Mouse (Mus musculus) bone marrow, adult 2 months (tissue): Measurements from ENCODE around the gene Zfp46. TPM values are rescaled to one million over a fixed set of nuclear protein-coding genes. Genes with fewer than 3 reads are reported as not detected.
A peak's percentile ranks its signal among the peaks of the same experiment; 100 is the strongest.

ENCODE experiments used
- H3K27ac ChIP-seq: fragments of 200-500 bp; 2 replicates; pipeline ENCODE4 v1.5.1; 2012; ENCODE audit warnings: low read depth, mild to moderate bottlenecking, control low read depth, inconsistent platforms, low read length; ENCODE audit not compliant: control insufficient read depth, poor library complexity, insufficient read depth
- H3K4me1 ChIP-seq: fragments of 200-500 bp; 2 replicates; pipeline ENCODE4 v1.6.1; 2011; ENCODE audit warnings: low read length; ENCODE audit not compliant: control insufficient read depth, insufficient read depth
- H3K4me3 ChIP-seq: fragments of 200-500 bp; replicated peaks from 2 replicates; pipeline ENCODE3; 2011; ENCODE audit warnings: mild to moderate bottlenecking, low read depth, low read length, control low read depth; ENCODE audit not compliant: control insufficient read depth
- CTCF ChIP-seq: fragments of 200-500 bp; IDR thresholded peaks from 2 replicates; pipeline ENCODE4 v1.5.1; 2011; ENCODE audit warnings: low read length, control low read depth; ENCODE audit not compliant: control insufficient read depth, insufficient read depth
- POLR2A ChIP-seq: fragments of 200-500 bp; IDR thresholded peaks from 2 replicates; pipeline ENCODE4 v1.6.1; 2011; ENCODE audit warnings: low read depth, mild to moderate bottlenecking, control low read depth, low read length, borderline replicate concordance; ENCODE audit not compliant: control insufficient read depth
- WGBS: fragments of 180-500 bp; shearing (Covaris S2); methylation state at CpG from one replicate; pipeline ENCODE4 v1.1.7; 2018; 5-methylcytosine and 5-hydroxymethylcytosine counted together
- polyA plus RNA-seq: library from polyadenylated mRNA; stranded (reverse); fragments of >200 nt; gene quantifications from 2 replicates; pipeline ENCODE4 v1.2.4, GENCODE M21; 2011; ENCODE audit warnings: low replicate concordance; ENCODE audit not compliant: missing spikeins, insufficient read depth, insufficient read length

Zfp46 gene
- polyA plus RNA-seq, 1 experiment: 3.8 TPM

- TF ChIP-seq CTCF: no peak
- no peak for TF ChIP-seq POLR2A
- WGBS: 46% methylated on average over 10 of the region's 10 CpGs
- no peak overlapping the region for H3K27ac ChIP-seq
- no peaks in the 10 kb centered on the region for H3K4me1 ChIP-seq
- no peak overlapping the region for H3K4me3 ChIP-seq
Observed at GRCm38 (mm10) chr4:136256696-136257095, 27.8 kb upstream of the Zfp46 start.

DNA sequence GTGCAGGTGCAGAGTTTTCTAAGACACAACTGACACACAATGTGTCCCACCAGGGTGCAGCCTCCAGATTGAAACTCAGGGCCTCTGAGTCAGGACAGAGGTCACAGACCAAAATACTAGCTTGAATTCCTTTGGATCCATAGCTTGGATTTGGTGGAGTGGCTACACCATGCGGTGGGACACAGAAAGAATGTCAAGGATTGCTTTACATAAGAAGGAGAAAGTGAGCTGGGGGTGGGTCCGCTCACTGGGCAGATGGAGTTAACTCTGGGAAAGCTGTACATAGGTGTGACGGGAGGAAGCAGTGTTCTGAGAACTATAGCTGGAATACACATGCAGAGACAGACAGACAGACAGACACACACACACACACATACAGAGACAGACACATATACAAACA lies 24.6 kb upstream of the Zfp46 start:
- no peak overlapping the region for H3K27ac ChIP-seq
- 65% methylated on average over 3 of the region's 3 CpGs for WGBS
- TF ChIP-seq POLR2A (no peak), CTCF (no peak)

DNA sequence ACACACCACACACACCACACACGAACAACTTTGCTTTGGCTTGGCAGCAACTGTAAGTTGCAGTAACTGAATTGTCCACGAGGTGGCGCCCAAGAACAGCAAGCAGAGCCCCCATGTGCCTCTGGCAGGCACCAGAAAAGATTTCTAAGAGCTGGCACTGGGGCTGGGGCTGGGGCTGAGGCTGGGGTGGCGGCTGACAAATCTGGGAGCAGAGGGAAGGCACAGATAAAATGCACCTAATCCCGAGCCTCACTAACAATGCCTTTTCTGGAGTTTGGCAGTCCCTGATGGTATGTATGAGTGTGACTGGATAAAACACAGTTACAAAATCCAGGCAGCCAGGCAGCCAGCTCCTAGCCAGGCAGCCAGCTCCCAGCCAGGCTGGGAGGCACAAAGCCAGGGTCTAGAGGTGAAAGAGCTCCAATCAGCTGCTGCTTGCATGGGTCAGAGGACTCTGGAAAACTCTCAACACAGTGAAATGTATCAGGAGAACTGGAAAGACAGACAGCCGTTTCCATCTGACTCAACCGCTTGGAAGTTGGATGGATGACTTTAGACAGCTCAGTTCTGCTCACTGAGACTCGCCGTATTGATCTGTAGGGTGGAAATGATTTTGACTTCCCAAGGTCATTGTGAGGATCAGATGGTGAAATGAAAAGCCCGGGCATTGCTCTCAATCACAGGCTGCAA lies 23.8 kb upstream of the Zfp46 start:
- no peaks in the 10 kb centered on the region; the same call in 1 of the 2 replicates for H3K4me1 ChIP-seq
- no peak overlapping the region for H3K4me3 ChIP-seq
- WGBS: 43% methylated on average over 10 of the region's 10 CpGs
- no peak overlapping the region for H3K27ac ChIP-seq
- TF ChIP-seq POLR2A (no peak), CTCF (peak; percentile 88)

More for the DNA sequence above, 24.6 kb upstream of the Zfp46 start:
- no peak overlapping the region for H3K4me3 ChIP-seq
- no peaks in the 10 kb centered on the region; the same call in 1 of the 2 replicates for H3K4me1 ChIP-seq

GRCm38 (mm10) chr4:136261912-136262311 lies 22.6 kb upstream of the Zfp46 start:
- H3K4me3 ChIP-seq: no peak overlapping the region
- H3K27ac ChIP-seq: no peak overlapping the region
- WGBS: 56% methylated on average over 10 of the region's 10 CpGs
- peaks cover under 1% of the 10 kb centered on the region; the same call in 1 of the 2 replicates for H3K4me1 ChIP-seq
- TF ChIP-seq POLR2A (no peak), CTCF (no peak)

DNA sequence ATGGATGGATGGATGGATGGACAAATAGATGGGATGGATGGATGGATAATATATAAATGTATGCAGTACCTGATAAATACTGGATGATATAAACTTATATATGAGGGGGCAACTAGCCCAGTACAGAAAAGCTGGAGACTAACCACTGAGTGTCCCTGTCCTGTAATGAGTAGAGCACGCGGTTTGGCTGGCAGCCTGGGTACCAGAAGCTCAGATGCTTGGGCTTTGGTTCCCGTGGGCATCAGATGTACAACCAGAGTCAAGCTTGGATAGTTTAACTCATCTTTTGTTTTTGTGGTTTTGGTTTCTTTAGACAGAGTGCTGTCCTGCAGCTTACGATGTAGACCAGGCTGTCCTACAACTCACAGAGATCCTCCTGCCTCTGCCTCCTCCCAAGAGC lies 20.9 kb upstream of the Zfp46 start:
- Histone ChIP-seq H3K4me3 (no peak overlapping the region), H3K4me1 (peaks cover 6% of the 10 kb centered on the region), H3K27ac (no peak overlapping the region)
- 73% methylated on average over 4 of the region's 4 CpGs for WGBS
- TF ChIP-seq CTCF: no peak
- TF ChIP-seq POLR2A: no peak

DNA sequence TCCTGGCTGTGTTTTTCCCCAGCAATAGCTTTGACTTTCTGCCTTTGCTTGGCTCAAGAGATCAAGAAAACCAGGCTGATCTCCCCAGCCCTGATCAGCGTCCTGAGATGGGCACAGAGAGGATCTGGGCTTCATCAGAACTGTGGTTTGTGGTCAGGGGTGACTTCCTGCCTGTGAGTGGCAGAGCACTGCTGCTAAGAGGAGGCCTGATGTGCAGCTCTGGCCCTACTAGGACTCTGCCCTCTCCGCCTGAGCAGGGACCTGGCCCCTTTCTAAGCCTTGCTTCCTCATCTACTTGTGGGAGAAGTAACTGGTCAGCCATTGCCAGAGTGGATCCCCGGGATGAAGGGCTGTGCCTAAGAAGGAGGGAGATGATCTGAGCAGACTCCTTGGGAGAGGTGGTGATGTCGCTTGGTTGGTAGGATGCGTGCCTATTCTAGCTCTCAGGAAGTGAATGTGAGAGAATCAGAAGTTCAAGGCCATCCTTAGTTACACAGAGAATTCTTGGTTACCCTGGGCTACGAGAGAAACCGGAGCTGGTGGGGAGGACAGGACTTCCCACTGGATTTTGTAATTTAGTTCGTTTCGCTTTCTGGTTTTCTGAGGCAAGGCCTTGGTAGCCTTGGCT lies 17.7 kb upstream of the Zfp46 start:
- Histone ChIP-seq H3K4me1 (peaks cover 6% of the 10 kb centered on the region), H3K4me3 (peak overlapping the region; percentile 3), H3K27ac (peak overlapping the region; percentile 53)
- TF ChIP-seq POLR2A: no peak
- no peak for TF ChIP-seq CTCF
- WGBS: 21% methylated on average over 9 of the region's 9 CpGs

DNA sequence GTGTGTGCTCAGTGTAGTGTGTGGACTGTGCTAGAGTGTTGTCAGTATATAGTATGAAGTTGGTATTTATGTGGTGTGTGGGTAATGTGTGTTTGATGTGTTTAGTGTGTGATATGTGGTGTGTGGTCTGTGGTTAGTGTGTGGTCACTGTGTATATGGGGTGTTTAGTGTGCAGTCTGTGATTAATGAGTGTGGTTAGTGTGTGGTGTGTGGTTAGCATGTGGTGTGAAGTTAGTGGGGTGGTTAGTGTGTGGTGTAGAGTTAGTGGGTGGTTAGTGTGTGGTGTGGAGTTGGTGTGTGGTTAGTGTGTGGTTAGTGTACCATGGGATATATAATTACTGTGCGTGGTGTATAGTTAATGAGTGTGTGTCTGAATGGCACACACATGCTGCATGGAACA lies 15.6 kb upstream of the Zfp46 start:
- no peak overlapping the region for H3K4me3 ChIP-seq
- WGBS: 41% methylated on average over 1 of the region's 1 CpGs
- no peak for TF ChIP-seq POLR2A
- TF ChIP-seq CTCF: no peak
- no peak overlapping the region for H3K27ac ChIP-seq
- peaks cover 6% of the 10 kb centered on the region for H3K4me1 ChIP-seq

GRCm38 (mm10) chr4:136270648-136271047 lies 13.8 kb upstream of the Zfp46 start:
- peaks cover 6% of the 10 kb centered on the region for H3K4me1 ChIP-seq
- no peak overlapping the region for H3K4me3 ChIP-seq
- WGBS: 93% methylated on average over 8 of the region's 8 CpGs
- no peak overlapping the region for H3K27ac ChIP-seq
- no peak for TF ChIP-seq CTCF
- no peak for TF ChIP-seq POLR2A
